Mouse (Mus musculus): Measurements from ENCODE around the gene Unc93b1. TPM values are rescaled to one million over a fixed set of nuclear protein-coding genes. Genes with fewer than 3 reads are reported as not detected.

Unc93b1 gene
- total and polyA plus RNA-seq, 2 experiments, result 41.1 to 102 TPM

DNA sequence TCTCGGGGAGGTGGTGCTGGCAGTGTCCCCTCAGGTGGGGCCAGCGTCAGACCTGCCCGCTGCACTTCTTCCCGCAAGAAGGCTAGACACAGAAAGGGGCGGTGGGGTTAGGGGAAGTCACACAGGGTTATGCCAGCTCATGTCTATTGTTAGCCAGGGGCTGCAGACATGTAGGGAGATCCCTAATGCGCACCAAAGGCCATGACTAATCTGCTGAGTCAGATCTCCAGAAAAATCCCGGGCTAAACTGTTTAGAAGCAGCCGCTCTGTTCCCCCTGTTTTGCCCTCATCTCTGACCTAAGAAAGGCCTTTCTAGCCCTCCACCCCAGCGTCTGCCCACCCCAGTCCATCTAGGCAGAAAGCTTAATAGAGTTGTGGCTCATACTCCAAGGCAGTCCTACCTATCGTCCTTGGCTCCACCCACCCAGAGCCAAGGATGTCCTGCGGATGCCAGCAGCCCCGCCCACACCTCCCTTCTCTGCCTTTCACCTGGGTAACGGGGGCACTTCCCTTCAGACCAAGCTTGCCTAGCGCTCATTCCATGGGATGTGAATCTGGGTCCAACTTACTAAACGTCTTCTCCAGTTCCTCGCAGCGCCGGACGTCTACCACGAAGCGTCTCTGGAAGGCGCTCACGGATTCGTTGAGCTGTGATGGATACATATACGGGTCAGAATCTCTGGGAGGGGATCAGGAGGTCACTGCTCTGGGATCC, 31.2 kb upstream of the Unc93b1 start:
- Histone ChIP-seq H3K36me3 (ENCODE audit: control insufficient read depth, insufficient read depth, low read length) (peaks cover 4% of the 10 kb centered on the region; the same call in 1 of the 2 replicates), H3K9ac (ENCODE audit: low read depth, low read length) (no peak overlapping the region), H3K27ac (replicated peaks; ENCODE audit: insufficient read depth, low read depth, low read length) (no peak overlapping the region), H3K4me1 (ENCODE audit: control insufficient read depth, insufficient read depth, low read length) (peaks cover 14% of the 10 kb centered on the region), H3K4me3 (ENCODE audit: insufficient read depth, low read depth, low read length) (no peak overlapping the region), H3K27me3 (ENCODE audit: control insufficient read depth, insufficient read depth, low read length) (no peaks in the 10 kb centered on the region), H3K79me2 (ENCODE audit: control insufficient read depth, insufficient read depth, low read length) (peaks cover 4% of the 10 kb centered on the region; the same call in 1 of the 2 replicates)
- DNase-seq (ENCODE audit: extremely low read depth, low read depth, low spot score), result no peak
- no peak for TF ChIP-seq CTCF (IDR thresholded peaks at IDR 0.05; ENCODE audit: low read depth, low read length)
- TF ChIP-seq POLR2A (IDR thresholded peaks at IDR 0.05; ENCODE audit: extremely low read depth, insufficient read depth, low read length), result no peak
- 91% methylated on average over 25 of the region's 25 CpGs for WGBS

DNA sequence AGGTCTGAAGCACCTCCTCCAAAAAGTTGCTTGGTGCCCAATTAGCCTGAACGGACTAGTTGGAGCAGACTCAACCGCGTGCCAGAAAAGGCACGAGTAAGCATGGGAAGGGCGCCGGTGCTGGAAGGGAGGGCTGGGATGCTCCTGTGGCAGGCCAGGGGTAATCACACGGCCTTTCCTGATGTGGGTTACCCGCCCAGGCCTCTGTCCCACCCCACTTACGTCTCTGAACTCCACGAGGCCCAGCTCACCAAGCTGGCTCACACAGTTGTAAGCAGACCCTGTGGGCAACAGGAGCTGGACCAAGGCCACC, 30.7 kb upstream of the Unc93b1 start:
- H3K79me2 ChIP-seq (ENCODE audit: control insufficient read depth, insufficient read depth, low read length), result peaks cover 4% of the 10 kb centered on the region; the same call in 1 of the 2 replicates
- H3K9ac ChIP-seq (ENCODE audit: low read depth, low read length), result no peak overlapping the region
- no peaks in the 10 kb centered on the region for H3K27me3 ChIP-seq (ENCODE audit: control insufficient read depth, insufficient read depth, low read length)
- peaks cover 14% of the 10 kb centered on the region for H3K4me1 ChIP-seq (ENCODE audit: control insufficient read depth, insufficient read depth, low read length)
- WGBS, result 74% methylated on average over 10 of the region's 10 CpGs
- DNase-seq (ENCODE audit: extremely low read depth, low read depth, low spot score), result no peak
- TF ChIP-seq POLR2A (IDR thresholded peaks at IDR 0.05; ENCODE audit: extremely low read depth, insufficient read depth, low read length), result no peak
- no peak overlapping the region for H3K4me3 ChIP-seq (ENCODE audit: insufficient read depth, low read depth, low read length)
- H3K36me3 ChIP-seq (ENCODE audit: control insufficient read depth, insufficient read depth, low read length), result peaks cover 4% of the 10 kb centered on the region; the same call in 1 of the 2 replicates
- no peak overlapping the region for H3K27ac ChIP-seq (replicated peaks; ENCODE audit: insufficient read depth, low read depth, low read length)

DNA sequence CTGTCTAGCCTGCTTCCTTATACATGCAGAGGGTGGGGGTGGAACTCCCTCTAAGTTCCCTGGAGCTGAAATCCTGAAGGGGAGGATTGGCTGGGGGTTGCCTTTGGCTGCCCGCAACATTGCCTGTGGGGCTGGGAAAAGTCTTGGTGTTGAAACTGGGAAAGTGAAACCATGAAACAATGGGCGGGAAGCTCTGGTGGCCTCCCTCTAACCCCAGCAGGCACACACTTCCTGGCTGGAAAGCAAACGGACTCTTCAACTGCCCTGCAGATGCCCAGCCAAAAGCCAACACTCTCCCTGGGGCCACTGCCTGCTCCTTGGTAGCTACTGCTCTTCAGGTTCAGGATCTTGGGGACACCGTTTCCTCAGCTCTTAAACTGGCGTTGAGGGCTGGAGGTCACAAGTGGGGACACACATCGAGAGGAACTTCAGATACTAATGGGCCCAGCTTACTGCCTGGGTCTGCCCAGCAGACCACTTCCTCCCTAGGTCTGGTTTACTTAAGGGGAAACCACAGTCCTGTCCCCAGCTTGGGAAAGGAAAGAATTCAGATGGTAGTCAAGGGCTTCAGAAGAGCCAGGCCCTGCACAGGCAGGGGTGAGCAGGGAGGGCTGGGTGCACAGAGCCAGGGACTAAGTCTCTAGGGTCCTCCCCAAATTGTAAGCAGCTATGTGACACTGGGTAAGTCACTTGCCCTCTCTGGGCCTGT, 29.6 kb upstream of the Unc93b1 start:
- WGBS, result 1% methylated on average over 6 of the region's 6 CpGs
- H3K36me3 ChIP-seq (ENCODE audit: control insufficient read depth, insufficient read depth, low read length), result peaks cover 4% of the 10 kb centered on the region; the same call in 1 of the 2 replicates
- DNase-seq (ENCODE audit: extremely low read depth, low read depth, low spot score), result peak; percentile 82

DNA sequence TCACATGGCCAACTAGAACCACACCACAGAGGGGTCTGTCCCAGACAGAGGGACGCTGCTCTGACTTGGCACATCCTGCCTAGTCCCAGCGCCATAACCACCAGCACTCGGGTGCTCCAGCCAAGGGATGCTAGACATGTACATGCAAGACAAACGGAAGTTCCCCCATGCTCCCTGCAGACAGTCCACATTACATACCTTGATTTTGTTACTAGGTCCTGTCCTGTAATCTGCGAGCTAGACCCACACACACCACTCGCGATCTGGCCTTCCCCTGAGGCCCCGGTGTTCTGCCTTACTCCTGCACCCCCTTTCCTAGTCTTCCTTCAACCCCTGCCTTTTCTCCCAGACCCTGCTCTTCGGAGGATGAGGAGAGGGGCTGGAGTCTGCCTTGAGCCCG, 28.7 kb upstream of the Unc93b1 start:
- H3K4me3 ChIP-seq (ENCODE audit: insufficient read depth, low read depth, low read length), result peak overlapping the region; percentile 88
- TF ChIP-seq POLR2A (IDR thresholded peaks at IDR 0.05; ENCODE audit: extremely low read depth, insufficient read depth, low read length) (no peak), CTCF (IDR thresholded peaks at IDR 0.05; ENCODE audit: low read depth, low read length) (no peak)
- H3K36me3 ChIP-seq (ENCODE audit: control insufficient read depth, insufficient read depth, low read length), result peaks cover 3% of the 10 kb centered on the region; the same call in 1 of the 2 replicates
- H3K9ac ChIP-seq (ENCODE audit: low read depth, low read length), result peak overlapping the region; percentile 89
- H3K27ac ChIP-seq (replicated peaks; ENCODE audit: insufficient read depth, low read depth, low read length), result peak overlapping the region; percentile 76
- peaks cover 4% of the 10 kb centered on the region; the same call in 1 of the 2 replicates for H3K79me2 ChIP-seq (ENCODE audit: control insufficient read depth, insufficient read depth, low read length)
- H3K27me3 ChIP-seq (ENCODE audit: control insufficient read depth, insufficient read depth, low read length), result no peaks in the 10 kb centered on the region
- DNase-seq (ENCODE audit: extremely low read depth, low read depth, low spot score), result no peak
- 3% methylated on average over 10 of the region's 10 CpGs for WGBS
- peaks cover 14% of the 10 kb centered on the region for H3K4me1 ChIP-seq (ENCODE audit: control insufficient read depth, insufficient read depth, low read length)

More for the DNA sequence above, 29.6 kb upstream of the Unc93b1 start:
- Histone ChIP-seq H3K79me2 (ENCODE audit: control insufficient read depth, insufficient read depth, low read length) (peaks cover 4% of the 10 kb centered on the region; the same call in 1 of the 2 replicates), H3K27me3 (ENCODE audit: control insufficient read depth, insufficient read depth, low read length) (no peaks in the 10 kb centered on the region), H3K9ac (ENCODE audit: low read depth, low read length) (peak overlapping the region; percentile 19), H3K27ac (replicated peaks; ENCODE audit: insufficient read depth, low read depth, low read length) (peak overlapping the region; percentile 76), H3K4me3 (ENCODE audit: insufficient read depth, low read depth, low read length) (peak overlapping the region; percentile 25), H3K4me1 (ENCODE audit: control insufficient read depth, insufficient read depth, low read length) (peaks cover 14% of the 10 kb centered on the region)
- TF ChIP-seq POLR2A (IDR thresholded peaks at IDR 0.05; ENCODE audit: extremely low read depth, insufficient read depth, low read length) (no peak), CTCF (IDR thresholded peaks at IDR 0.05; ENCODE audit: low read depth, low read length) (no peak)

DNA sequence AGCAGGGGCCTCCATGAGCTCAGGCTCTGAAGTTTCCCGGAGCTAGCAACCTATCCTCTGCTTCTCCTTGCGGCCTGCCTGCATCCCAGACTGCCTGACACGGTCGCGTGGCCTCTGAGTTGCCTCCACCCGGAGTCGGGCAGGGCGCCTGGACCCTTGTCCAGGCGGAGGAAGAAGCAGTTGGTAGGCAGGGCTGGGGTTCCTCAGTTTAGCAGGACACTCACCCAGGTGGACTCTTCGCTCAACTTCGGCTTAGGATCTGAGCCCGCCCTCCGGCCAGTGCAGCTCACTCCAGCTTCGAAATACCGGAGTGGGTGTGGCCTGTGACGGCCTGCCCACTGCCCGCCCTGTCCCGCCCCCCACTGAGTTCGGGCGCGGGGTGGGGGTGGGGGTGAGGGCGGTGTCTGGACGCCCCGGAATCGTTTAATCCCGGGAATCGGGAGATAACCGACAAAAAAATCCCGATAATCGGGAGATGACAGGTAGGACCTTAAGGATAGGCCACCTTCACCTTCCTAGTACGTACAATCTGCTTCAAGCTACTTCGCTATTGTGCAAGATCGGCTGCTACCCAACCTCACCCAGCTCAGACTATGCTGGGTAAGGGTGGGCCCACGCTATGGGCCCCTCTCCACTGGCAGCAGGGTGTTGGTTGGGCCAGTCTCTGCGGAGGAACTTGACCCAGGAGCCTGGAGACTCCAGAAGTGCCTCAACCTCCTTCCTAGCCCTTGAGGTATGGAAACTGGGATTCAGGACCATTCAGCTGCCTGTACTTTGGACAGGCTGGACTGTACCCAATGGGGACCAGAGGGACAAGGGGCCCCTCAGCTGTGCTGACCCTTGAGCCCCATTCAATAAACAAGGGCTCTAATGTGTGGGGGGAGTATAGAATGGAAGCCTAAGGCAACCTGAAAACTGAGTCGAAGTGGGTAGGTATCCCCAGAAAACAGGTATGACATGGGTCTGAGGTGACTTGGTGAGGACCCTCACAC, 27.9 kb upstream of the Unc93b1 start, which contains the start of gene Tcirg1:
TSS of gene Tcirg1 (minus strand) at position 339 of the 992 bp plus-strand sequence.
- Histone ChIP-seq H3K27ac (replicated peaks; ENCODE audit: insufficient read depth, low read depth, low read length) (peak within 1 kb of the TSS; percentile 76), H3K79me2 (ENCODE audit: control insufficient read depth, insufficient read depth, low read length) (peaks cover 4% of the 10 kb centered on the region; the same call in 1 of the 2 replicates), H3K9ac (ENCODE audit: low read depth, low read length) (peak within 1 kb of the TSS; percentile 89), H3K27me3 (ENCODE audit: control insufficient read depth, insufficient read depth, low read length) (no peaks in the 10 kb centered on the region), H3K36me3 (ENCODE audit: control insufficient read depth, insufficient read depth, low read length) (peaks cover 3% of the 10 kb centered on the region; the same call in 1 of the 2 replicates), H3K4me3 (ENCODE audit: insufficient read depth, low read depth, low read length) (peak within 1 kb of the TSS; percentile 88), H3K4me1 (ENCODE audit: control insufficient read depth, insufficient read depth, low read length) (peaks cover 20% of the 10 kb centered on the region)
- peak; percentile 84 for DNase-seq (ENCODE audit: extremely low read depth, low read depth, low spot score)
- WGBS, result 2% methylated on average over 36 of the region's 36 CpGs
- TF ChIP-seq CTCF (IDR thresholded peaks at IDR 0.05; ENCODE audit: low read depth, low read length), result peak; percentile 4; the same call in 1 of the 2 replicates
- TF ChIP-seq POLR2A (IDR thresholded peaks at IDR 0.05; ENCODE audit: extremely low read depth, insufficient read depth, low read length), result peak; percentile 88

All from liver, adult 2 months (tissue).